Mouse (Mus musculus): ENCODE measurements around the gene Pea15a. TPM values are rescaled to one million over a fixed set of nuclear protein-coding genes. Genes with fewer than 3 reads are reported as not detected.
A peak's percentile ranks its signal among the peaks of the same experiment; 100 is the strongest.

The Pea15a gene
- polyA plus RNA-seq, 1 experiment: 33.5 TPM

DNA sequence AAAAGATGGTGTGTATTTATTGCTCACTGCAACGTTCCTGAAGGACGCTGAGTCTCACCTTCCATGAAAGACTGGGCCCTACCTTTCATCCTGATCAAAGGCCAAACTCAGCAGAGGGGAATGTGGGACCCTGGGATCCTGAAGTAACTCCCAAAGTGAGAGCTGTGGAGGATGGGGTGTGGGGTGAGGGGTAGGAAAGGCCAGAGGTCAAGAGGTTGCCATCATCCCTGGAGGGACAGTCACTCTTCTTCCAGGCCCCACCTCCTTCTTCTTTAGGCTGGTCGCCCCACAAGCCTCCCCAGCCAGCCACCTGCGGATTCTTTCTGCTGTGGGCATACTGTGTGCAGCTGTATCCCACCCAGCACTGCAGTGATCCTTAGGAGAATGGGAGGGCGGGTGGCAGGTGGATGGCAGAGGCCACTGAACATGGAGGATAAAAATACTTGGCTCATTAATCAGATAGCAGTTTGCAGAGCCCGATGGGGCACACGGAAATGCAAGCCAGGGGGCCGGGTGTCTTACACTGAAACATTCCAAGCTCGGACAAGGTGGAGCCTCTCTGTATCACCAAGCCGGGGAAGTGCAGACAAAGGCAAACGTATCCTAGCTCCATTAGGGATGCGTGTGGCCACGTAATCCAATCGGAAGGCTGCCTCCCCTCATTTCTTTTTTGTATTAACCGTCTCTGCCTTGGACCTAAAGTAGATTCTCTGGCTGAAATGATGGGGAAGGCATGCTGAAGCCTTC, 11.7 kb upstream of the Pea15a start:
- no peak for TF ChIP-seq POLR2A (IDR thresholded peaks at IDR 0.05; ENCODE audit: low read depth, low read length)
- TF ChIP-seq CTCF (IDR thresholded peaks at IDR 0.05; ENCODE audit: extremely low read depth, insufficient read depth, insufficient read length, insufficient replicate concordance): no peak
- no peaks in the 10 kb centered on the region for H3K36me3 ChIP-seq (ENCODE audit: control insufficient read depth, insufficient read depth, low read length)
- H3K4me3 ChIP-seq (ENCODE audit: extremely low read depth, insufficient read depth, insufficient read length): no peak overlapping the region
- peaks cover 3% of the 10 kb centered on the region; the same call in 1 of the 2 replicates for H3K4me1 ChIP-seq (ENCODE audit: control insufficient read depth, insufficient read depth, insufficient read length)
- no peak for DNase-seq (ENCODE audit: low read depth in 1 of 2, low spot score in 2 of 2)
- H3K27me3 ChIP-seq (ENCODE audit: control insufficient read depth, insufficient read depth, low read length): no peaks in the 10 kb centered on the region
- WGBS: 89% methylated on average over 15 of the region's 15 CpGs
- no peak overlapping the region for H3K27ac ChIP-seq (ENCODE audit: insufficient read depth, low read length)

DNA sequence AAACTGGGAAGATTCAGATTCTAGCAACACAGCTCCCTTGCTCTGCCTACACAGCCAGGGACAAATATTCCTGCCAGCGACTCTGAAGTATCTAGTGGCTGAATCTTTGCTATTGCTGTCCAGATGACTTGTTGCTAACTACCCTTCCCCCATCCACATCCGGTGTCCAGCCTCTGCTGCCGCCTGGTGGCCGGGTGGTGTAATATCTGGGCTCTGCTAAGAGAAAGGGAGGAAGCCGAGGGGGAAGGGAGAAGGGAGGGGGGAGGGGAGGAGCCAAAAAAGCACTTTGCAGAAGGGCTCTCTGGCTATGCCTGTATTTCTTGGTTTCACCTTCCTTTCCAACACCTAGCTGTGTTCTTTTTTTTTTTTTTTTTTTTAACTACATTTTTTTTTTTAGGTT, 10.5 kb upstream of the Pea15a start:
- peaks cover 3% of the 10 kb centered on the region; the same call in 1 of the 2 replicates for H3K4me1 ChIP-seq (ENCODE audit: control insufficient read depth, insufficient read depth, insufficient read length)
- H3K27ac ChIP-seq (ENCODE audit: insufficient read depth, low read length): no peak overlapping the region
- 0% methylated on average over 5 of the region's 5 CpGs for WGBS
- TF ChIP-seq POLR2A (IDR thresholded peaks at IDR 0.05; ENCODE audit: low read depth, low read length): no peak
- TF ChIP-seq CTCF (IDR thresholded peaks at IDR 0.05; ENCODE audit: extremely low read depth, insufficient read depth, insufficient read length, insufficient replicate concordance): peak; percentile 97
- peak overlapping the region; percentile 25; the same call in 1 of the 2 replicates for H3K4me3 ChIP-seq (ENCODE audit: extremely low read depth, insufficient read depth, insufficient read length)
- no peaks in the 10 kb centered on the region for H3K27me3 ChIP-seq (ENCODE audit: control insufficient read depth, insufficient read depth, low read length)
- peak; percentile 82 to 89 for DNase-seq (ENCODE audit: low read depth in 1 of 2, low spot score in 2 of 2)
- H3K36me3 ChIP-seq (ENCODE audit: control insufficient read depth, insufficient read depth, low read length): no peaks in the 10 kb centered on the region

DNA sequence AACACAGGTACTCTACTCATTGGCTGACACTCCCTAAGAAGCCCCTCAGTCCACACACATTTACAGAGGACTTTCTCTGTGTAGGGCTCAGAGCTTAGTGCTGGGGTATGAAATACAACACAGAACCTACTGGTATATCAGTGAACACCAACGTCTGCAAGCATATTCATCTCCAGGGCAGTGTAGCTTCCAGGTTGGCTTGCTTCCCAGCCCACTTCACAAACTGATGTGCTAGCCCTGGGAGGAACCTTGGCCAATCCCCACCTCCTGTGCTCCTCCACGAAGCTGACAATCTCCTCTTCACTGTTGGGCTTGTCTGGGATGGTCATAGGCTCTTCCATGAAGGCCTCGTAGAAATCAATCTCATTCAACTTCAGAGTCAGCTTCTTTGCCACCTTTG, 8.1 kb upstream of the Pea15a start:
- DNase-seq (ENCODE audit: low read depth in 1 of 2, low spot score in 2 of 2): no peak
- TF ChIP-seq CTCF (IDR thresholded peaks at IDR 0.05; ENCODE audit: extremely low read depth, insufficient read depth, insufficient read length, insufficient replicate concordance) (no peak), POLR2A (IDR thresholded peaks at IDR 0.05; ENCODE audit: low read depth, low read length) (no peak)
- Histone ChIP-seq H3K36me3 (ENCODE audit: control insufficient read depth, insufficient read depth, low read length) (no peaks in the 10 kb centered on the region), H3K27me3 (ENCODE audit: control insufficient read depth, insufficient read depth, low read length) (no peaks in the 10 kb centered on the region), H3K4me1 (ENCODE audit: control insufficient read depth, insufficient read depth, insufficient read length) (peaks cover 3% of the 10 kb centered on the region; the same call in 1 of the 2 replicates), H3K4me3 (ENCODE audit: extremely low read depth, insufficient read depth, insufficient read length) (no peak overlapping the region), H3K27ac (ENCODE audit: insufficient read depth, low read length) (no peak overlapping the region)
- WGBS: 34% methylated on average over 3 of the region's 3 CpGs

DNA sequence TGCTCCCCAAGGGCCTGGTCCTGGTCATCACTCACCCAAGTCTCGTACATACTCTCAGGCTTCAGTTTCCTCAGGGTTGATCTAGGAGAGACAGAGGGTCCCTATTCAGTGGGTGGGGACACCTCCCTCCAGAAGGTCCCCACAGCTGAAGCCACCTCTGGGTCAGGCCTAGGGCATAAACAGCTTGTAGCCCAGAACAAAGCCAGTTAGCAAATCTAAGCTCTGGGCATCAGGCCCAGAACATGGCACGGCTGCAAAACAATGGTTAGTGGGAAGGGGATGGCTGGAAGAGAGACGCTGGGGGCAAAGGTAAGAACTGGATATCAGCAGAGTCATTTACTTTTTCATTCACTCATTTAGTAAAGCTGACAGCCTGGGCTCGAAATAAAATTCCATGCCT, 7.2 kb upstream of the Pea15a start:
- TF ChIP-seq CTCF (IDR thresholded peaks at IDR 0.05; ENCODE audit: extremely low read depth, insufficient read depth, insufficient read length, insufficient replicate concordance): no peak
- TF ChIP-seq POLR2A (IDR thresholded peaks at IDR 0.05; ENCODE audit: low read depth, low read length): no peak
- no peak overlapping the region for H3K27ac ChIP-seq (ENCODE audit: insufficient read depth, low read length)
- H3K27me3 ChIP-seq (ENCODE audit: control insufficient read depth, insufficient read depth, low read length): no peaks in the 10 kb centered on the region
- 84% methylated on average over 4 of the region's 4 CpGs for WGBS
- no peak for DNase-seq (ENCODE audit: low read depth in 1 of 2, low spot score in 2 of 2)
- no peak overlapping the region for H3K4me3 ChIP-seq (ENCODE audit: extremely low read depth, insufficient read depth, insufficient read length)
- no peaks in the 10 kb centered on the region for H3K36me3 ChIP-seq (ENCODE audit: control insufficient read depth, insufficient read depth, low read length)
- H3K4me1 ChIP-seq (ENCODE audit: control insufficient read depth, insufficient read depth, insufficient read length): peaks cover 3% of the 10 kb centered on the region; the same call in 1 of the 2 replicates

DNA sequence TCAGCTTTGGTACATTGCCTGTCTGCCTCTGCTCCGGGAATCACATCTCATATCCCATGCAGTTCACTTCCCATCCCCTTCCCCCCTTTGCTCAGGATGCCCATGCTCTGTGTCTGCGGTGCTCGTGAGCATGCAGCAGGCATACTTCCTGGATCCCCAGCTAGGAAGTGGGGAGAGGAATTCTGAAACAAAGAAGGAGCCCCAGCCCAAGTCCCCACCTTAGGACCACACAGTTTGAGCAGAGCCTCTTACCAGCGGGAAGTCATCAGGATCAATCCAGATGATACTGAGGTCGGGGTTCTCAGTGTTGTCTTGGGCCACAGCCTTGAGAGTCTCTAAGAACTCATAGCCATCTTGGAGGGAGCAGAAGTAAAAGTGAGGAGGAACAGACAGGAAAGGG, 6.2 kb upstream of the Pea15a start:
- Histone ChIP-seq H3K27ac (ENCODE audit: insufficient read depth, low read length) (no peak overlapping the region), H3K4me3 (ENCODE audit: extremely low read depth, insufficient read depth, insufficient read length) (no peak overlapping the region), H3K27me3 (ENCODE audit: control insufficient read depth, insufficient read depth, low read length) (no peaks in the 10 kb centered on the region), H3K36me3 (ENCODE audit: control insufficient read depth, insufficient read depth, low read length) (no peaks in the 10 kb centered on the region), H3K4me1 (ENCODE audit: control insufficient read depth, insufficient read depth, insufficient read length) (peaks cover 3% of the 10 kb centered on the region; the same call in 1 of the 2 replicates)
- TF ChIP-seq POLR2A (IDR thresholded peaks at IDR 0.05; ENCODE audit: low read depth, low read length) (no peak), CTCF (IDR thresholded peaks at IDR 0.05; ENCODE audit: extremely low read depth, insufficient read depth, insufficient read length, insufficient replicate concordance) (no peak)
- 78% methylated on average over 5 of the region's 5 CpGs for WGBS
- no peak for DNase-seq (ENCODE audit: low read depth in 1 of 2, low spot score in 2 of 2)

DNA sequence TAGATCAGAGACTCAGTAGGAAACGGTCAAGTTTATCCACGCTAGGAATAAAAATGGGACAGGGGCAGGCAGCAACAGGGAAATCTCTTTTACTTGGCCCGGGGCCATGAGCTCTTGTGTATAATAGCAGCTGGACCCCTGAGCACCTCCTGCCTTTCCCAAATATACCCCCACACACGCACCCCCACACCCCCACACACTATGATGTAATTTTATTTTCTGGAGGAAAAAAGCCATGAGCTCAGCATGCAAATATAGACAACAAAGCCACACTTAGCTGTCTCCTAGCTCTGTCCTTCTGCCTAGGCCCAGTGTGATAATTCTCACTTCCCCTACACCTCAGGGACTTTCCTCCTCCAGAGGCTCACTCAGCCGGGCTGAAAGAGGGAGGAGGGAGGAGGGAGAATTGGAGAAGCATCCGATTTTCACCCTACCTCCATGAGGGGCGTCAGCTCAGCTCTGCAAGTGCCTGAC, 544 bp upstream of the Pea15a start:
- 0 out of 2 replicates have a peak overlapping the region, but pooled peaks have one; percentile 8 for H3K27ac ChIP-seq (ENCODE audit: insufficient read depth, low read length)
- no peak overlapping the region for H3K4me3 ChIP-seq (ENCODE audit: extremely low read depth, insufficient read depth, insufficient read length)
- no peak for DNase-seq (ENCODE audit: low read depth in 1 of 2, low spot score in 2 of 2)
- 52% methylated on average over 7 of the region's 7 CpGs for WGBS
- no peak for TF ChIP-seq CTCF (IDR thresholded peaks at IDR 0.05; ENCODE audit: extremely low read depth, insufficient read depth, insufficient read length, insufficient replicate concordance)
- TF ChIP-seq POLR2A (IDR thresholded peaks at IDR 0.05; ENCODE audit: low read depth, low read length): no peak
- H3K4me1 ChIP-seq (ENCODE audit: control insufficient read depth, insufficient read depth, insufficient read length): peaks cover 4% of the 10 kb centered on the region; the same call in 1 of the 2 replicates
- H3K36me3 ChIP-seq (ENCODE audit: control insufficient read depth, insufficient read depth, low read length): no peaks in the 10 kb centered on the region
- H3K27me3 ChIP-seq (ENCODE audit: control insufficient read depth, insufficient read depth, low read length): no peaks in the 10 kb centered on the region

DNA sequence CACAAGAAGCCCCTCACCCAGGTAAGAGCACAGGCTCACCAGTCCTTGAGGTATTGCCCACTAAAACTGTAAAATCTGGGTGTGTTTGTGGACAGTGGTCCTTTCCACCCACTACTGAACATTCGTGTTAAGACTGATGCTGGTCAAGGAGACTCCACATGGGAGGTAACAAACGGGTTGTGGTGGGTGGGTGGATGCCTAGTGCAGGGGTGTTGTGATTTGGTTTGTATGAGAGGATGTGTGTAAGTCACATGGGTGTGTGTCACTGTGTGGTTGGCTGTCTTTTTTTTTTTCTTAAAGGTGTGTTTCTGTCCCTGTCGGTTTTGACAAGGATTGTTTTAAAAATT, 890 bp downstream of the Pea15a start:
- Histone ChIP-seq H3K4me1 (ENCODE audit: control insufficient read depth, insufficient read depth, insufficient read length) (peaks cover 4% of the 10 kb centered on the region; the same call in 1 of the 2 replicates), H3K4me3 (ENCODE audit: extremely low read depth, insufficient read depth, insufficient read length) (peak overlapping the region; percentile 83), H3K27ac (ENCODE audit: insufficient read depth, low read length) (no peak overlapping the region), H3K27me3 (ENCODE audit: control insufficient read depth, insufficient read depth, low read length) (no peaks in the 10 kb centered on the region), H3K36me3 (ENCODE audit: control insufficient read depth, insufficient read depth, low read length) (peaks cover 2% of the 10 kb centered on the region; the same call in 1 of the 2 replicates)
- no peak for TF ChIP-seq CTCF (IDR thresholded peaks at IDR 0.05; ENCODE audit: extremely low read depth, insufficient read depth, insufficient read length, insufficient replicate concordance)
- TF ChIP-seq POLR2A (IDR thresholded peaks at IDR 0.05; ENCODE audit: low read depth, low read length): no peak
- WGBS: 3% methylated on average over 3 of the region's 3 CpGs
- peak in 1 of 2 experiments; percentile 17 for DNase-seq (ENCODE audit: low read depth in 1 of 2, low spot score in 2 of 2)

Data from spleen, adult 2 months (tissue).